In genomic region chr16:24347582-24348411, GRCm38 (mm10) we compare ENCODE assay signal across 9 mouse cellular contexts. TPM values are rescaled to one million over a fixed set of nuclear protein-coding genes. Genes with fewer than 3 reads are reported as not detected.
DNase-seq lines count a peak whose midpoint lies in the region; ATAC-seq and TF ChIP-seq lines count a peak whose summit lies in the region.
"Had no signal": no experiment of that assay in that cellular context is flagged by ENCODE, and none has a peak within 500 bp of the region (broad histone marks: within the 10 kb centered on the region; RNA-seq: fewer than 3 reads in every experiment).

No protein-coding gene starts in this region.

- H3K4me1 ChIP-seq in hindbrain, embryonic 14.5 days (replicated peaks; ENCODE audit: control insufficient read depth, insufficient read depth, low read length): no peaks in the 10 kb centered on the region
- H3K4me1 ChIP-seq in hindbrain, embryonic 13.5 days (replicated peaks): no peaks in the 10 kb centered on the region
- H3K4me1 ChIP-seq in midbrain, postnatal 0 days (ENCODE audit: insufficient read depth, low read length): no peaks in the 10 kb centered on the region

- WGBS in hindbrain, embryonic 14.5 days: 52% methylated on average over 21 of the region's 21 CpGs
- 58% methylated on average over 21 of the region's 21 CpGs for WGBS in hindbrain, embryonic 13.5 days
- WGBS in midbrain, postnatal 0 days: 47% methylated on average over 21 of the region's 21 CpGs

- no peak overlapping the region for H3K27ac ChIP-seq in hindbrain, embryonic 14.5 days
- H3K27ac ChIP-seq in hindbrain, embryonic 13.5 days: no peak overlapping the region
- no peak overlapping the region for H3K27ac ChIP-seq in midbrain, postnatal 0 days (ENCODE audit: low read depth, low read length)

- H3K9ac ChIP-seq in hindbrain, embryonic 14.5 days: no peak overlapping the region
- no peak overlapping the region for H3K9ac ChIP-seq in hindbrain, embryonic 13.5 days
- no peak overlapping the region for H3K9ac ChIP-seq in midbrain, postnatal 0 days (replicated peaks; ENCODE audit: low read length, poor library complexity, severe bottlenecking)

- H3K4me3 ChIP-seq in hindbrain, embryonic 14.5 days (replicated peaks; ENCODE audit: low read length): no peak overlapping the region
- H3K4me3 ChIP-seq in hindbrain, embryonic 13.5 days: no peak overlapping the region
- no peak overlapping the region for H3K4me3 ChIP-seq in midbrain, postnatal 0 days (ENCODE audit: low read depth, low read length)

- H3K4me2 ChIP-seq in hindbrain, embryonic 14.5 days (replicated peaks): peak overlapping the region; percentile 29
- no peak overlapping the region for H3K4me2 ChIP-seq in hindbrain, embryonic 13.5 days
- H3K4me2 ChIP-seq in midbrain, postnatal 0 days (ENCODE audit: low read depth, low read length, poor library complexity, severe bottlenecking): peak overlapping the region; percentile 26; the same call in 1 of the 2 replicates

- no peaks in the 10 kb centered on the region for H3K27me3 ChIP-seq in hindbrain, embryonic 14.5 days (ENCODE audit: control insufficient read depth, insufficient read depth, low read length)
- no peaks in the 10 kb centered on the region for H3K27me3 ChIP-seq in hindbrain, embryonic 13.5 days
- H3K27me3 ChIP-seq in midbrain, postnatal 0 days (ENCODE audit: insufficient read depth, low read length): no peaks in the 10 kb centered on the region

- no peak for ATAC-seq in hindbrain, embryonic 14.5 days (ENCODE audit: low FRiP score)
- ATAC-seq in hindbrain, embryonic 13.5 days (ENCODE audit: low FRiP score): no peak
- ATAC-seq in midbrain, postnatal 0 days (ENCODE audit: low FRiP score): no peak

- H3K36me3 ChIP-seq in hindbrain, embryonic 14.5 days (replicated peaks; ENCODE audit: control insufficient read depth, insufficient read depth): no peaks in the 10 kb centered on the region
- H3K36me3 ChIP-seq in hindbrain, embryonic 13.5 days: no peaks in the 10 kb centered on the region
- H3K36me3 ChIP-seq in midbrain, postnatal 0 days (ENCODE audit: insufficient read depth, low read length): no peaks in the 10 kb centered on the region

- H3K9me3 ChIP-seq in hindbrain, embryonic 14.5 days (ENCODE audit: control insufficient read depth, low read length): no peaks in the 10 kb centered on the region
- H3K9me3 ChIP-seq in hindbrain, embryonic 13.5 days: no peaks in the 10 kb centered on the region
- no peaks in the 10 kb centered on the region for H3K9me3 ChIP-seq in midbrain, postnatal 0 days (ENCODE audit: low read length)

- TF ChIP-seq CTCF in midbrain, postnatal 0 days (IDR thresholded peaks at IDR 0.05): no peak

- peak; percentile 29 for DNase-seq in hindbrain, embryonic 14.5 days (ENCODE audit: low spot score)
- peak; percentile 75 for DNase-seq in brain, adult 2 months (ENCODE audit: low read depth, low spot score)
- DNase-seq in heart, adult 18-20 months: peak; percentile 68 to 73
- peak; percentile 13 to 24 for DNase-seq in kidney, postnatal 4 days
- peak; percentile 57 for DNase-seq in midbrain, postnatal 0 days (ENCODE audit: low spot score)
- DNase-seq in T-cell, adult 2 months (ENCODE audit: low spot score): no peak
- DNase-seq in yolk sac, embryonic 10.5 days (ENCODE audit: low spot score): no peak

RNA-seq across cellular contexts. Expression of gene Lpp, which starts 45.5 kb away (rescaled TPM):
- 11.0 and 13.0 TPM in 2 replicates for polyA plus RNA-seq in hindbrain, embryonic 14.5 days (2014; fragmentation: Nextera tagmentation; extraction: Ambion mirVana)
- 11.9 TPM in 2 replicates for polyA plus RNA-seq in hindbrain, embryonic 13.5 days (2015; fragmentation: Nextera tagmentation; extraction: Ambion mirVana)
- total RNA-seq in heart, adult 18-20 months (2021): 10 to 100 TPM; 20.7 to 25.2 TPM
- 11.8 and 15.9 TPM in 2 replicates for total RNA-seq in midbrain, postnatal 0 days (2014; rRNA removed)
- polyA plus RNA-seq in midbrain, postnatal 0 days (2015; fragmentation: Nextera tagmentation; extraction: Ambion mirVana): 5.9 and 7.9 TPM in 2 replicates
- total RNA-seq: MEL had no signal

Comparison
In these comparisons a context has a peak if more than half of its experiments do, and no peak if none do; other contexts are left out.
1. DNase-seq: peak in hindbrain, embryonic 14.5 days (single experiment), brain, adult 2 months (single experiment), heart, adult 18-20 months (2 of 2), kidney, postnatal 4 days (2 of 2) and midbrain, postnatal 0 days (single experiment); none in T-cell, adult 2 months (single experiment) and yolk sac, embryonic 10.5 days (single experiment).